Mouse (Mus musculus): ENCODE results near the gene Olfr1317.

Gene Olfr1317

GRCm38 (mm10) chr2:112140029-112140428 is at the start of gene Olfr1317:
Gene Olfr1317 (plus strand): TSS chr2:112140329.
- DNase-seq (ENCODE audit: low spot score in 2 of 2): no peak

GRCm38 (mm10) chr2:112096681-112097080 is 43.4 kb upstream of the Olfr1317 start, which contains the start of gene Olfr1314:
Gene Olfr1314 (minus strand): TSS chr2:112096781.
- DNase-seq (ENCODE audit: low spot score in 2 of 2): no peak

DNA sequence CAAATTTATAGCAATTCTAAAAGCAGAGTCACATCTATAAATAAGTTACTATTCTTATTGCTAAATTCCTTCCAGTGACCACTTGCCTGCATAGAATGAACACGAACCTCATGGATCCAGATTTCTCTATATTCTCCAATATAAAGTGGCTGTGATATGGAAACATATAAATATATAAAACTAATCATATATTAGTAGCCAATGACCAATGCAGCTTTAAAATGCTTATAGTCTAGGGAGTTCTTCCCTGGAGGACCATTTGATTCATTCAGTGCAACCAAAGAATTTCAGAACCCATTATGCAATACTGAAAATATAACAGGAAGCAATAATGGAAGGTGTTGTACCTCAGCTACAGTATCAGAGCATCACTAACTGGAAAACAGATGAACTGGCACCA is 24.8 kb upstream of the Olfr1317 start, which contains the start of gene Olfr1315-ps1:
TSS of gene Olfr1315-ps1 (minus strand) at position 101 of the 400 bp plus-strand sequence.
- no peak for DNase-seq (ENCODE audit: low spot score in 2 of 2)

- no peak for DNase-seq (ENCODE audit: low spot score in 2 of 2)
Measured at GRCm38 (mm10) chr2:112134877-112135276, 5.3 kb upstream of the Olfr1317 start, which contains the start of gene Olfr1316. Gene Olfr1316 (minus strand): TSS chr2:112134977.

GRCm38 (mm10) chr2:112153898-112154297 is 13.8 kb downstream of the Olfr1317 start, which contains the start of gene Olfr1318:
Gene Olfr1318 (plus strand): TSS chr2:112154198.
- no peak for DNase-seq (ENCODE audit: low spot score in 2 of 2)

All from frontal cortex, postnatal 10 days (tissue).